8 mouse cellular contexts compared by ENCODE assay signal in the genomic region with DNA sequence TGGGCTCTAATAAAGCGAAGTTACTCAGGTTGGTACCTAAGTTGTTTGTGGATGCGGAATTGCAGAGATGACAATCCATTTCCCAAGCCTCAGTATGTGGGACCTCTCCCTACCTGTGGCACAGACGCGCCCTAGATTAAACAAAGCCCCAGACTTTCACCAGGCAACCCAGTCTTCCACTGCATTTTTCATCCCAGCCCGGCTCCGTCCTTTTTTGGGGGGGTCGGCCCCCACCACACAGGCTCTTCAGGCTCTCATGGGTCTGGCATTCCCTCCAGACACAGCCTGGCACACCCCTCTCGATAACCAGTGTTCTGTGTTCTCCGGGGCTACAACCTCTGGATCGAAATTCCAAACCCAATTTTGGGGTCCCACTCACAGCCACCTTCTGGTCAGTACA. TPM values are rescaled to one million over a fixed set of nuclear protein-coding genes. Genes with fewer than 3 reads are reported as not detected.
A peak's percentile ranks its signal among the peaks of the same experiment; 100 is the strongest.
DNase-seq lines count a peak whose midpoint lies in the region; ATAC-seq lines count a peak whose summit lies in the region.

No protein-coding gene starts in this region.

- no peaks in the 10 kb centered on the region for H3K36me3 ChIP-seq in kidney, embryonic 16.5 days (ENCODE audit: insufficient read depth, low read length)
- H3K36me3 ChIP-seq in embryonic facial prominence, embryonic 14.5 days (ENCODE audit: control insufficient read depth, insufficient read depth, low read length): no peaks in the 10 kb centered on the region
- no peaks in the 10 kb centered on the region for H3K36me3 ChIP-seq in intestine, embryonic 16.5 days (ENCODE audit: control insufficient read depth, insufficient read depth, low read length)
- H3K36me3 ChIP-seq in neural tube, embryonic 12.5 days: no peaks in the 10 kb centered on the region

- peak overlapping the region; percentile 67 for H3K4me3 ChIP-seq in kidney, embryonic 16.5 days (ENCODE audit: low read length)
- H3K4me3 ChIP-seq in embryonic facial prominence, embryonic 14.5 days (ENCODE audit: low read depth, low read length): peak overlapping the region; percentile 64
- H3K4me3 ChIP-seq in intestine, embryonic 16.5 days (ENCODE audit: low read length): peak overlapping the region; percentile 66
- peak overlapping the region; percentile 80 for H3K4me3 ChIP-seq in neural tube, embryonic 12.5 days

- H3K9ac ChIP-seq in kidney, embryonic 16.5 days (replicated peaks; ENCODE audit: low read length): peak overlapping the region; percentile 75
- peak overlapping the region; percentile 72 for H3K9ac ChIP-seq in embryonic facial prominence, embryonic 14.5 days (ENCODE audit: low read depth, low read length)
- peak overlapping the region; percentile 73 for H3K9ac ChIP-seq in intestine, embryonic 16.5 days (ENCODE audit: low read depth, low read length)
- H3K9ac ChIP-seq in neural tube, embryonic 12.5 days: peak overlapping the region; percentile 77

- no peaks in the 10 kb centered on the region for H3K27me3 ChIP-seq in kidney, embryonic 16.5 days (ENCODE audit: insufficient read depth, low read length)
- H3K27me3 ChIP-seq in embryonic facial prominence, embryonic 14.5 days (replicated peaks; ENCODE audit: control insufficient read depth, insufficient read depth, low read length): no peaks in the 10 kb centered on the region
- no peaks in the 10 kb centered on the region for H3K27me3 ChIP-seq in intestine, embryonic 16.5 days (replicated peaks; ENCODE audit: control insufficient read depth, insufficient read depth, low read length)
- no peaks in the 10 kb centered on the region for H3K27me3 ChIP-seq in neural tube, embryonic 12.5 days (replicated peaks)

- peaks cover 15% of the 10 kb centered on the region for H3K4me1 ChIP-seq in kidney, embryonic 16.5 days (ENCODE audit: insufficient read depth, low read length)
- H3K4me1 ChIP-seq in embryonic facial prominence, embryonic 14.5 days (ENCODE audit: control insufficient read depth, insufficient read depth, low read length): 0 out of 2 replicates have a peak, but pooled peaks cover 14% of the 10 kb centered on the region
- H3K4me1 ChIP-seq in intestine, embryonic 16.5 days (ENCODE audit: control insufficient read depth, insufficient read depth, low read length): peaks cover 14% of the 10 kb centered on the region
- peaks cover 17% of the 10 kb centered on the region for H3K4me1 ChIP-seq in neural tube, embryonic 12.5 days

- no peaks in the 10 kb centered on the region for H3K9me3 ChIP-seq in kidney, embryonic 16.5 days (ENCODE audit: low read length)
- H3K9me3 ChIP-seq in embryonic facial prominence, embryonic 14.5 days (ENCODE audit: control insufficient read depth, low read length): no peaks in the 10 kb centered on the region
- H3K9me3 ChIP-seq in intestine, embryonic 16.5 days (ENCODE audit: control insufficient read depth, low read length): no peaks in the 10 kb centered on the region
- no peaks in the 10 kb centered on the region for H3K9me3 ChIP-seq in neural tube, embryonic 12.5 days

- no peak for ATAC-seq in kidney, embryonic 16.5 days (ENCODE audit: low FRiP score, low TSS enrichment)
- ATAC-seq in embryonic facial prominence, embryonic 14.5 days (ENCODE audit: low read depth): no peak
- no peak for ATAC-seq in intestine, embryonic 16.5 days
- ATAC-seq in neural tube, embryonic 12.5 days (ENCODE audit: low FRiP score, low read depth): no peak

- 11% methylated on average over 10 of the region's 10 CpGs for WGBS in kidney, embryonic 16.5 days
- WGBS in embryonic facial prominence, embryonic 14.5 days: 5% methylated on average over 10 of the region's 10 CpGs
- WGBS in intestine, embryonic 16.5 days: 8% methylated on average over 10 of the region's 10 CpGs
- WGBS in neural tube, embryonic 12.5 days: 7% methylated on average over 10 of the region's 10 CpGs

- DNase-seq in kidney, postnatal 36 days: no peak
- DNase-seq in embryonic facial prominence, embryonic 14.5 days (ENCODE audit: low spot score): no peak
- no peak for DNase-seq in cerebellum, adult 18-20 months
- DNase-seq in cerebellum, postnatal 14 days: no peak
- DNase-seq in embryo, embryonic 9.5 days (ENCODE audit: extremely low spot score): no peak

- peak overlapping the region; percentile 79 for H3K4me2 ChIP-seq in kidney, embryonic 16.5 days (replicated peaks; ENCODE audit: low read depth, low read length)
- H3K4me2 ChIP-seq in embryonic facial prominence, embryonic 14.5 days (ENCODE audit: low read depth, low read length): peak overlapping the region; percentile 67
- H3K4me2 ChIP-seq in intestine, embryonic 16.5 days (ENCODE audit: low read depth, low read length): peak overlapping the region; percentile 93
- H3K4me2 ChIP-seq in neural tube, embryonic 12.5 days (replicated peaks): peak overlapping the region; percentile 93

- H3K27ac ChIP-seq in kidney, embryonic 16.5 days (ENCODE audit: low read length): no peak overlapping the region
- no peak overlapping the region for H3K27ac ChIP-seq in embryonic facial prominence, embryonic 14.5 days (replicated peaks; ENCODE audit: low read depth, low read length)
- H3K27ac ChIP-seq in intestine, embryonic 16.5 days (ENCODE audit: low read length): no peak overlapping the region
- no peak overlapping the region for H3K27ac ChIP-seq in neural tube, embryonic 12.5 days

RNA-seq across cellular contexts. Expression of gene Morn4, which starts 0.5 kb away (rescaled TPM):
- 32.7 and 35.2 TPM in 2 replicates for polyA plus RNA-seq in kidney, embryonic 16.5 days (2015; fragmentation: Nextera tagmentation; extraction: Ambion mirVana)
- polyA plus RNA-seq in embryonic facial prominence, embryonic 14.5 days (2014; fragmentation: Nextera tagmentation; extraction: Ambion mirVana): 20.1 and 21.5 TPM in 2 replicates
- polyA plus RNA-seq in intestine, embryonic 16.5 days (2015; fragmentation: Nextera tagmentation; extraction: Ambion mirVana): 13.9 and 15.8 TPM in 2 replicates
- 93.6 and 98.9 TPM in 2 replicates for polyA plus RNA-seq in neural tube, embryonic 12.5 days (2016; fragmentation: Nextera tagmentation; extraction: Ambion mirVana)

RNA-seq across cellular contexts. Expression of gene Pi4k2a, which starts 4.6 kb away (rescaled TPM):
- polyA plus RNA-seq in kidney, embryonic 16.5 days (2015; fragmentation: Nextera tagmentation; extraction: Ambion mirVana): 9.1 and 15.3 TPM in 2 replicates
- polyA plus RNA-seq in embryonic facial prominence, embryonic 14.5 days (2014; fragmentation: Nextera tagmentation; extraction: Ambion mirVana): 28.2 and 29.9 TPM in 2 replicates
- 6.4 and 6.6 TPM in 2 replicates for polyA plus RNA-seq in intestine, embryonic 16.5 days (2015; fragmentation: Nextera tagmentation; extraction: Ambion mirVana)
- 38.3 and 40.1 TPM in 2 replicates for polyA plus RNA-seq in neural tube, embryonic 12.5 days (2016; fragmentation: Nextera tagmentation; extraction: Ambion mirVana)

RNA-seq across cellular contexts. Expression of gene 4933411K16Rik, which starts 33.6 kb away (rescaled TPM):
- 0.60 and 0.71 TPM in 2 replicates for polyA plus RNA-seq in kidney, embryonic 16.5 days (2015; fragmentation: Nextera tagmentation; extraction: Ambion mirVana)
- polyA plus RNA-seq in embryonic facial prominence, embryonic 14.5 days (2014; fragmentation: Nextera tagmentation; extraction: Ambion mirVana): 0.25 TPM in 1 of 2 replicates, not detected in the other
- polyA plus RNA-seq in intestine, embryonic 16.5 days (2015; fragmentation: Nextera tagmentation; extraction: Ambion mirVana): 0.16 TPM in 1 of 2 replicates, not detected in the other
- polyA plus RNA-seq in neural tube, embryonic 12.5 days (2016; fragmentation: Nextera tagmentation; extraction: Ambion mirVana): not detected in 2 replicates

RNA-seq across cellular contexts. Expression of gene Hoga1, which starts 40.3 kb away (rescaled TPM):
- 30.4 and 35.0 TPM in 2 replicates for polyA plus RNA-seq in kidney, embryonic 16.5 days (2015; fragmentation: Nextera tagmentation; extraction: Ambion mirVana)
- 1.0 and 1.9 TPM in 2 replicates for polyA plus RNA-seq in embryonic facial prominence, embryonic 14.5 days (2014; fragmentation: Nextera tagmentation; extraction: Ambion mirVana)
- 2.2 and 2.7 TPM in 2 replicates for polyA plus RNA-seq in intestine, embryonic 16.5 days (2015; fragmentation: Nextera tagmentation; extraction: Ambion mirVana)
- 0.98 and 1.0 TPM in 2 replicates for polyA plus RNA-seq in neural tube, embryonic 12.5 days (2016; fragmentation: Nextera tagmentation; extraction: Ambion mirVana)

RNA-seq across cellular contexts. Expression of gene Avpi1, which starts 43.2 kb away (rescaled TPM):
- 24.9 and 30.7 TPM in 2 replicates for polyA plus RNA-seq in kidney, embryonic 16.5 days (2015; fragmentation: Nextera tagmentation; extraction: Ambion mirVana)
- 36.9 and 37.3 TPM in 2 replicates for polyA plus RNA-seq in embryonic facial prominence, embryonic 14.5 days (2014; fragmentation: Nextera tagmentation; extraction: Ambion mirVana)
- 41.5 and 43.8 TPM in 2 replicates for polyA plus RNA-seq in intestine, embryonic 16.5 days (2015; fragmentation: Nextera tagmentation; extraction: Ambion mirVana)
- polyA plus RNA-seq in neural tube, embryonic 12.5 days (2016; fragmentation: Nextera tagmentation; extraction: Ambion mirVana): 9.0 and 9.3 TPM in 2 replicates
